Mouse (Mus musculus) heart, embryonic 13.5 days (tissue): Measurements from ENCODE around the gene Med12. TPM values are rescaled to one million over a fixed set of nuclear protein-coding genes. Genes with fewer than 3 reads are reported as not detected.
A peak's percentile ranks its signal among the peaks of the same experiment; 100 is the strongest.

ENCODE experiments used
- ATAC-seq: fragments of 200-750 bp; cut with Nextera tagmentation; 2 replicates; pipeline ENCODE4 v1.8.0; 2017; ENCODE audit warnings: moderate TSS enrichment; ENCODE audit not compliant: insufficient number of reproducible peaks, low FRiP score, low TSS enrichment; ENCODE audit errors: extremely low read depth
- H3K27ac ChIP-seq: fragments of 300-500 bp; sonication (generic); replicated peaks from 2 replicates; pipeline ENCODE4 v1.5.1; 2015; ENCODE audit warnings: moderate library complexity, mild to moderate bottlenecking, inconsistent platforms
- H3K27me3 ChIP-seq: fragments of 300-500 bp; sonication (generic); replicated peaks from 2 replicates; pipeline ENCODE4 v1.6.1; 2015; ENCODE audit warnings: mild to moderate bottlenecking, inconsistent platforms
- H3K36me3 ChIP-seq: fragments of 300-500 bp; sonication (generic); 2 replicates; pipeline ENCODE4 v1.6.1; 2015; ENCODE audit warnings: mild to moderate bottlenecking, inconsistent platforms
- H3K4me1 ChIP-seq: fragments of 300-500 bp; sonication (generic); 2 replicates; pipeline ENCODE4 v1.6.1; 2015; ENCODE audit warnings: inconsistent platforms
- H3K4me2 ChIP-seq: fragments of 300-500 bp; sonication (generic); 2 replicates; pipeline ENCODE4 v1.6.1; 2015; ENCODE audit warnings: inconsistent platforms, mild to moderate bottlenecking, moderate library complexity
- H3K4me3 ChIP-seq: fragments of 300-500 bp; sonication (generic); 2 replicates; pipeline ENCODE4 v1.5.1; 2015; ENCODE audit warnings: moderate library complexity, mild to moderate bottlenecking, inconsistent platforms
- H3K9ac ChIP-seq: fragments of 300-500 bp; sonication (generic); 2 replicates; pipeline ENCODE4 v1.6.1; 2015; ENCODE audit warnings: inconsistent platforms, mild to moderate bottlenecking, moderate library complexity
- H3K9me3 ChIP-seq: fragments of 300-500 bp; sonication (generic); 2 replicates; pipeline ENCODE4 v1.6.1; 2016; ENCODE audit warnings: inconsistent platforms
- WGBS: fragments of 180-500 bp; shearing (Covaris S2); methylation state at CpG from one replicate; pipeline ENCODE4 v1.1.7; 2015; ENCODE audit warnings: mixed read lengths; 5-methylcytosine and 5-hydroxymethylcytosine counted together
- polyA plus RNA-seq: library from polyadenylated mRNA; unstranded; fragments of >200 nt; fragmentation: Nextera tagmentation; extraction: Ambion mirVana; gene quantifications from 2 replicates; pipeline ENCODE4 v1.2.1, GENCODE M21; 2015

The Med12 gene
- 19.9 and 21.6 TPM in 2 replicates for polyA plus RNA-seq

DNA sequence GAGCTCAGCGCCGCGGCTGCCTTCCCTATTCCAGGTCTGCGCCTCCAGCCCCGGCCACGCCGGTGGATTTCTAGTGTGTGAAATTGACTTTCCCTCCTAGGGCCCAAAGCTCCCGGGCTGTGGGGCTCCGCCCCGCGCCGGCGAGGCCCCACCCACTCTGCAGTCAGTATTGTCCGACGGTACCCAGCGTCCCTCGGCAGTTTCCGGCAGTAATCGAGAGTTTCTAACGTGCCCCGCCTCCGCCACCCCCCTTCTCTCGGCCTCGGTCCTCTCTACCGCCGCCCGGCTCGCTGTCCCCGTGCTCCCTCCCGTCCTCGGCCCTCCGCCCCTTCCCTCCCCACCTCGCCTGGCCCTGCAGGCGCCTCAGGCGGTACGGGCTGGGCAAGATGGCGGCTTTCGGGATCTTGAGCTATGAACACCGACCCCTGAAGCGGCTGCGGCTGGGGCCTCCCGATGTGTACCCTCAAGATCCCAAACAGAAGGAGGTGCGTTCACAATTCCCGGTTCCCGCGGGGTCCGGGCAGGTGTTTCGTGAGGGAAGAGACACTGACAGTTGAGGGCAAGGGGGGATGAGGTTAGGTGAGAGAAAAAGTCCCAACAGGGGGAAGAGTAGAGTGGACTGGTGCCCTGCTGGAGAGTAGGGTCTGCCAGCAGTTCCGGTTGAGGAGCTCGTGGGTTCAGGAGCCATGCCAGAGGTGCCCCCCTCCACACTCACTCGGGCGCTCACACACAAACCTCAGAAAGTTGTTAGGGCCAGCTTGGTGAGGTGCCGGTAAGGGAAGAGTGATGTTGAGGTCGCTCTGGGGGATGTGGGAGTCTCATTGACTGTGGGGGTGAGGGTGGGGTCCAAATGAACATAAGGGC, at the start of gene Med12:
Gene Med12 (plus strand): TSS at position 156 of the 864 bp plus-strand sequence.
- H3K27ac ChIP-seq = peak within 1 kb of the TSS; percentile 85
- peak within 1 kb of the TSS; percentile 68 for H3K4me2 ChIP-seq
- H3K4me1 ChIP-seq = peaks cover 11% of the 10 kb centered on the region
- no peaks in the 10 kb centered on the region for H3K9me3 ChIP-seq
- WGBS = 9% methylated on average over 49 of the region's 54 CpGs
- ATAC-seq = peak; percentile 95
- peaks cover 30% of the 10 kb centered on the region for H3K36me3 ChIP-seq
- peaks cover 14% of the 10 kb centered on the region; the same call in 1 of the 2 replicates for H3K27me3 ChIP-seq
- peak within 1 kb of the TSS; percentile 86 for H3K9ac ChIP-seq
- peak within 1 kb of the TSS; percentile 67 for H3K4me3 ChIP-seq

DNA sequence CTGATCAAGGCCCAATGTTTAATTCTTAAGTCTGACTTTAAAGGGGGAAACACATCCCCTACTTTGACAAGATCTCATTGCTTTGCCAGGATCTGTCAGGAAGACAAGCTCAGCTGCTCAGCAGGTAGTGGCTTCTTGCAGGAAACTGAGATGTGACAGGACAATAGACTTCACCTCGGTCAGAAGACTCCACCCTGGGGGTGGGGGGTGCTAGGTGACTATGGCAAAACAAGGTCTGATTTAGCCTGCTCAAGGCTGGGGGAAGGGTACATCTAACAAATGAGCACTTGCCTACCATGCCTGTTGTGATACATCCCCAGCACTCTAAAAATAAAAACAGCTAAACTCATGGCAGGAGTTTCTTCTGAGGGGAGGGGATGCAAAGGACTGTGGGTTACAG, 28.8 kb upstream of the Med12 start:
- H3K9ac ChIP-seq = no peak overlapping the region
- no peak overlapping the region for H3K4me3 ChIP-seq
- H3K27me3 ChIP-seq = peaks cover 3% of the 10 kb centered on the region; the same call in 1 of the 2 replicates
- no peaks in the 10 kb centered on the region for H3K9me3 ChIP-seq
- 25% methylated on average over 1 of the region's 1 CpGs for WGBS
- H3K4me2 ChIP-seq = no peak overlapping the region
- H3K36me3 ChIP-seq = no peaks in the 10 kb centered on the region
- H3K27ac ChIP-seq = no peak overlapping the region
- no peaks in the 10 kb centered on the region for H3K4me1 ChIP-seq
- ATAC-seq = no peak

GRCm38 (mm10) chrX:101253952-101254729, 19.7 kb upstream of the Med12 start, which contains the start of gene Foxo4:
Gene Foxo4, plus strand, starts transcription at chrX:101254528.
- peak within 1 kb of the TSS; percentile 64 for H3K4me3 ChIP-seq
- peak within 1 kb of the TSS; percentile 83 for H3K9ac ChIP-seq
- peak within 1 kb of the TSS; percentile 70 for H3K27ac ChIP-seq
- peaks cover 4% of the 10 kb centered on the region; the same call in 1 of the 2 replicates for H3K27me3 ChIP-seq
- peak within 1 kb of the TSS; percentile 73 for H3K4me2 ChIP-seq
- 15% methylated on average over 47 of the region's 47 CpGs for WGBS
- 0 out of 2 replicates have a peak, but pooled peaks cover 6% of the 10 kb centered on the region for H3K9me3 ChIP-seq
- ATAC-seq = peak; percentile 69
- peaks cover 11% of the 10 kb centered on the region for H3K36me3 ChIP-seq
- 0 out of 2 replicates have a peak, but pooled peaks cover 3% of the 10 kb centered on the region for H3K4me1 ChIP-seq

GRCm38 (mm10) chrX:101254740-101255139, 19.1 kb upstream of the Med12 start:
- Histone ChIP-seq H3K27me3 (peaks cover 4% of the 10 kb centered on the region; the same call in 1 of the 2 replicates), H3K9ac (peak overlapping the region; percentile 83), H3K4me1 (peaks cover 3% of the 10 kb centered on the region; the same call in 1 of the 2 replicates), H3K4me2 (peak overlapping the region; percentile 73), H3K27ac (peak overlapping the region; percentile 70), H3K36me3 (peaks cover 11% of the 10 kb centered on the region), H3K4me3 (peak overlapping the region; percentile 64), H3K9me3 (0 out of 2 replicates have a peak, but pooled peaks cover 6% of the 10 kb centered on the region)
- WGBS = 11% methylated on average over 26 of the region's 26 CpGs
- ATAC-seq = no peak

- Histone ChIP-seq H3K9ac (no peak overlapping the region; the same call in 1 of the 2 replicates), H3K4me3 (peak overlapping the region; percentile 64; the same call in 1 of the 2 replicates), H3K4me1 (peaks cover 18% of the 10 kb centered on the region; the same call in 1 of the 2 replicates), H3K36me3 (peaks cover 11% of the 10 kb centered on the region), H3K27me3 (peaks cover 4% of the 10 kb centered on the region; the same call in 1 of the 2 replicates), H3K27ac (no peak overlapping the region), H3K4me2 (peak overlapping the region; percentile 73; the same call in 1 of the 2 replicates), H3K9me3 (0 out of 2 replicates have a peak, but pooled peaks cover 6% of the 10 kb centered on the region)
- 72% methylated on average over 13 of the region's 13 CpGs for WGBS
- ATAC-seq = no peak
Observed at GRCm38 (mm10) chrX:101256603-101257002, 17.2 kb upstream of the Med12 start.

DNA sequence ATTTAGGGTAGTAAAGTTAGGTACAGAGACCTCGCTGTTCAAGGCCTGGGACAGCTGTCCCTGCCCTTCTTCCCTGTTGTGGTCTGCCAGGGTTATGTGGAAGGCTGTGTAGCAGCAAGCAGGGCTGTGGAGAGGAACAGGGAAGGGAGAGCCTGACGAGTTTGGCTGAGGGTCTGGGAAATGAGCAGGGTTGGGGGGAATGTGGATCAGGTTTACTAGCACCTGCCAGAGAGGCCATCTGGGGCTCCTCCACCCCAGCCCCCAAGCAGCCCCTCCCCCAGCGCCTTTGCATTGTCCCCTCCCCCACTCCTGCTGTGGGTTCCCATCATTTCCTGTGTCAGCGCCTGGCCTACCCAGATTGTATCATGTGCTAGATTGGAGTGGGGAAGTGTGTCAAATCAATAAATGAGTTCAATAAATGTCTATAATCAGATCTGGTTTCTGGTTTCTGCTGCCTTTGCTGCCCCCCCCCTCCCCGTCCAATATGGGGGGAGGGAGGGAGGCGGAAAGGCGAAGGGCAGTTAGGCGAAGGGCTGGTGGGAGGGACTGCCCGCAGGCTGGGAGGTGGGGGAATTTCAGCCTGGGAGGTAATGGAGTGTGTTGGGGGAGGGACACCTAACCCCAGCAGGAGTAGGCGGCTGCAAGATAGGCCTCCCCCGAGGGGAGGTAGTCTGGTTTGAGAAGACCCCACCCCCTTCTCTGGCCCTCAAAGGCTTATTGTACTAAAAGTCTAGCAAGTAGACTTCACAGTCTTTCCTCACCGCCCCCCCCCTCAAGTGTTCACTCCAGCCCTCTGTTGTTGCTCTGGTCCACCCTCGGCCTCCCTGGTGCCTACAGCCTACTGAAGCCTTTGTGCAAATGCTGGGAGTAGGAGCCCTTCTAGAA, 13.1 kb upstream of the Med12 start:
- Histone ChIP-seq H3K9me3 (no peaks in the 10 kb centered on the region), H3K9ac (peak overlapping the region; percentile 56; the same call in 1 of the 2 replicates), H3K4me1 (peaks cover 23% of the 10 kb centered on the region), H3K36me3 (peaks cover 11% of the 10 kb centered on the region), H3K4me2 (peak overlapping the region; percentile 27), H3K4me3 (no peak overlapping the region), H3K27me3 (peaks cover under 1% of the 10 kb centered on the region; the same call in 1 of the 2 replicates), H3K27ac (peak overlapping the region; percentile 76)
- no peak; the same call in 1 of the 2 replicates for ATAC-seq
- 18% methylated on average over 13 of the region's 13 CpGs for WGBS

GRCm38 (mm10) chrX:101263892-101264291, 9.9 kb upstream of the Med12 start, which contains the start of gene Gm614:
Gene Gm614, minus strand, starts transcription at chrX:101263992.
- Histone ChIP-seq H3K4me1 (peaks cover 23% of the 10 kb centered on the region), H3K27ac (no peak within 1 kb of the TSS), H3K4me3 (no peak within 1 kb of the TSS), H3K36me3 (peaks cover 2% of the 10 kb centered on the region), H3K27me3 (no peaks in the 10 kb centered on the region; the same call in none of the 2 replicates), H3K9ac (no peak within 1 kb of the TSS), H3K9me3 (no peaks in the 10 kb centered on the region), H3K4me2 (no peak within 1 kb of the TSS)
- ATAC-seq = no peak
- 63% methylated on average over 1 of the region's 1 CpGs for WGBS

- Histone ChIP-seq H3K36me3 (no peaks in the 10 kb centered on the region), H3K9ac (no peak overlapping the region), H3K9me3 (no peaks in the 10 kb centered on the region), H3K27ac (no peak overlapping the region), H3K4me3 (no peak overlapping the region), H3K4me2 (no peak overlapping the region), H3K4me1 (peaks cover 9% of the 10 kb centered on the region), H3K27me3 (no peaks in the 10 kb centered on the region; the same call in none of the 2 replicates)
- no peak for ATAC-seq
- 91% methylated on average over 6 of the region's 6 CpGs for WGBS
Observed at GRCm38 (mm10) chrX:101266631-101267030, 7.2 kb upstream of the Med12 start.

DNA sequence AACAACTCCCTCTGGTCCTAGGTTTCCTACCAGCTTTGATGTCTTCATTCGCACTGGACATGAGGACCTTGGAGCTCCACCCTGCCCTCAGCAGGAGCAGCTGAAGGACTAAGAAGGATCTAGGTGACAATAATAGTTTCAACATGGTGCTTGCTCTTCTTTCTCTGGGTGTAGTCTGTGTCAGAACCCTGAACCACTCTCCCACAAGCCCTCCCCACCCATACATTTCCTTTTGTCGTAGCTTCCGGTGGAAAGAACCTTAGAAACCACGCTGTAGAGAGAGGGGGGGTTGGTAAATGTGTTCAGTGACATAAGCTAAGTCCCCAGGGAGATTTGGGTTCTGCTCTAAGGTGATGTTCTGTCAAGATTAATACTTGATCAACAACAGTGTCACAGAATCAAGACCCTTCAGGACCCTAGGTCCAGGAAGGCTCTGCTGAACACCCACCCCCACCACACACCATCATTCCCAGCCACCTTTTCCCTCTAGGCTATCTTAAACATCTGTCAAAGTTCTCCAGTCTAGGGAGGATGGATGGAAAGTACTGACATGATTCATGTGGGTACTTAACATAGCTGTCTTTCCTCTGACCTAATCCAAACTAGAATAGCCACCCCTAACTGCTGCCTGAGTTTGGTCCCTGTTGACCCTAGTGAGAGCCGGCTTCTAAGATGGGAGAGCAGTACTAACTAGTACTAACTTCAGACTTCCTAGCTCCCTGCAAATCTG, 5.6 kb upstream of the Med12 start, which contains the start of gene Il2rg:
Gene Il2rg (minus strand): TSS at position 231 of the 730 bp plus-strand sequence.
- H3K27ac ChIP-seq = no peak within 1 kb of the TSS
- H3K9ac ChIP-seq = no peak within 1 kb of the TSS
- peak within 1 kb of the TSS; percentile 35 for H3K4me2 ChIP-seq
- ATAC-seq = no peak
- H3K4me1 ChIP-seq = peaks cover 9% of the 10 kb centered on the region
- H3K4me3 ChIP-seq = peak within 1 kb of the TSS; percentile 14
- no peaks in the 10 kb centered on the region for H3K9me3 ChIP-seq
- no peaks in the 10 kb centered on the region for H3K36me3 ChIP-seq
- peaks cover 9% of the 10 kb centered on the region for H3K27me3 ChIP-seq
- 41% methylated on average over 5 of the region's 5 CpGs for WGBS
